Mouse (Mus musculus) brown adipose tissue, adult 24 weeks (tissue): ENCODE measurements at regions not wholly inside any gene's neighbourhood (a gene's known extent, or its start where the extent isn't known, plus 50 kb on each side); places are given as distances from the start of the nearest gene placed in this dataset.
"Not testable (repeated sequence)": the region's sequence is repeated elsewhere in the genome, so short reads cannot be mapped to it uniquely, and the experiment has no call there.

Source experiments
- H3K27ac ChIP-seq: fragments of 200-500 bp; replicated peaks from 2 replicates; pipeline ENCODE4 v1.5.1; 2012; ENCODE audit warnings: low read depth, mild to moderate bottlenecking, low read length
- H3K4me1 ChIP-seq: fragments of 200-500 bp; 2 replicates; pipeline ENCODE4 v1.6.1; 2012; ENCODE audit warnings: low read length, mixed read lengths; ENCODE audit not compliant: control insufficient read depth, insufficient read depth, insufficient read length
- H3K4me3 ChIP-seq: fragments of 200-500 bp; 2 replicates; pipeline ENCODE4 v1.5.1; 2012; ENCODE audit warnings: low read depth, mild to moderate bottlenecking, low read length, moderate library complexity; ENCODE audit not compliant: insufficient read depth

DNA sequence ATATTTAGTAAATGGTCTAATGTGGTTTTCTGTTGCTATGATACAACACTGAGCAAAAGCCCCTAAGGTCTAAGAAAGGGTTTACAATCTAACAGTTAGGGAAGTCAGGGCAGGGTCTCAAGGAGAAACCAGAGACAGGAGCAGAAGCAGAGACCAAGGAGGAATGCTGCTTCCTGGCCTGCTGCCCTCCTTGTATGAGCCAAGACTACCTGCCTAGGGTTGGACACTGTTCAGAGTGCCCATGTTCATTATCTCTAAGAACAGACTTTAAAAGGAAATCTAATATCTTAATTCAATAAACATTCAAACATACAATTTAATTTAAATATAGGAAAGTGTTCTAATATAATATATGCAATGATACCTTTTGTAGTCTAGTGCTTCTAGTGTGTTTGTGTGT is 63.0 kb upstream of the Tmem106b start:
- no peak overlapping the region for H3K27ac ChIP-seq
- no peaks in the 10 kb centered on the region for H3K4me1 ChIP-seq
- no peak overlapping the region for H3K4me3 ChIP-seq

DNA sequence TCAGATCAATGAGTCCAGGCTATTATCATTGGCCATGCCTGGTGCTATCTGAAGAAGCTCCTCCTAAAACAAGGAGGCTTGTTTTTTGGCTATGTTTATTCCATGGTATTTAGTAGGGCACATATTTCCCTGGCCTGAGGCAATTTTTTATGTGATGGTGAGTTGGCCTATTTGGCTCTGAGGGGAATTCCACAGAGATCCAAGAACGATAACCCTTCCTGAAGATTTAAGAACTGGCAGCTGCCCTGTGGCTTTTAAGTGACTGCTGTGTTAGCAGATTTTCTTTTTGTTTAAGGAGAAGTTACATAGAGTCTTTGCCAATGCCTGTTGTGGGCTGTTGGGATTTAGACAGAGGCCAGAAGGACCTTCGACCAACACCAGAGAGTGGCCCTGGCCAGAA is 74.9 kb upstream of the Tmem106b start:
- Histone ChIP-seq H3K4me3 (no peak overlapping the region), H3K27ac (peak overlapping the region; percentile 37; the same call in 1 of the 2 replicates), H3K4me1 (peaks cover 3% of the 10 kb centered on the region; the same call in 1 of the 2 replicates)

DNA sequence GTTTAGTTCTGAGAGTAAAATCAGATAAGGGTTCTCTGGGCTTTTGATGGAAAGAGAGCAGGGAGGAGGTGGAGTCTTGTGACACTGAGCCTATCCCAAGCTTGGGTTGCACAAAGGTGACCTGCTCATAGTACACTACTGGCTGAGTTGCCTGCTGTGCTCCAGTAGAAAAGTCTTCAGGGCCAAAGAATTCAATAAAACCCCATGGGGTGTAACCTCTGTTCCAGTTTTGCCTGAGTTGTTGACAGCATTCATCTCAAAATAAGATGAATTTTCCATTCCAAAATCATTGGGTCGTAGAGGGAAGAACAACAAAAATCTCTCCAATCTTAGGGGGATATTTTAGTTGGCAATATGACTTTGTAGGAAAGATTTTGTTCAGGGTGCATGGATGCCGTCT is 75.8 kb upstream of the Tmem106b start:
- peaks cover 3% of the 10 kb centered on the region; the same call in 1 of the 2 replicates for H3K4me1 ChIP-seq
- no peak overlapping the region for H3K4me3 ChIP-seq
- H3K27ac ChIP-seq: peak overlapping the region; percentile 37

DNA sequence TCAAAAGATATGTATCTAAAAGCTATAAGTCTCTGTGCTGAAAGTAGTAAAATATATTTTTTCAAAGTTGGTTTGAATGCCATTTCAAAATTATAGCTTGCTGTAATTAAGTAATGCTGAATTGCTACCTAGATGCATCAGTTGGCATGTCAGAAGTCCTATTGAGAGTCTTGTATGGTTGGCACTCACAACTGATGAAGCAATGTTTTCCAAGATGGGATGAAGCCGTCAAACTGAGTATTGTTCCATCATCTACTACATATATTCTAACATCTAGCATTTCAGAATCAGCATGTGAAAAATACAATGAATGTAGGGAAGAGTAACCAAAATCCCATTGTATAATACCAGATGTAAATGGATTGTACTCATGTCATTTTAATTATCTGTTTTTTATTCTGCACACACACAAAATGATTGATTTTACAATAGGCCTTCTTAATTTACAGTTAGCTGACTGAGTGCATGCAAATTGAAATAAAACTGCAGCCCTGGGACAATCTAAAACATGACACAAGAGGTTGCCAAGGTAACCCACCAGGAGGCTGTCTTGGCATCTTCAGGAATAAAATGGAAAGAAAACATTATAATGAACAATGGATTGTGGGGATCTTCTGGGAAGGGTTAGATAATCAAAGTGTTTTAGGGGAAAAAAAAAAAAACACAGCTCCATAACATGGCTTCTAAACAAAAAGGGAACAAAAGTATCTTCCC is 92.2 kb upstream of the Tmem106b start:
- H3K4me1 ChIP-seq: no peaks in the 10 kb centered on the region

DNA sequence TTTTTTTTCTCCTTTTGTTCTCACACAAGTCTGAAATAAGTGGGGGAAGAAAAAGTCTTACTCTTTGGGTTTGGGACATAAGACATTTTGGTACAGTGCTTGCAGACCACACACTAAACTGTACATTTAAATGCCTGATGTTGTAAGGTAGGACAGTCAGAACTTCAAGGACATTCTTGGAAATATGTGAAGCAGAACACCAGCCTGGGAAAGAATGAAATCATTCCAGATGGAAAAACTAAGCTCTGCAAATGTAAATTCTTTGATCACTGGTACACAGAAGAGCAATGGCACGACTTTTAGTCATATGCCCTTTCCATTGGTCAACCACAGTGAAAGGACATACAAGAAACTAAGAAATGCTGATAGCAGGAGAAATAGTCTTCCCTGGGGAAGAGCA is 98.0 kb upstream of the Tmem106b start:
- H3K4me3 ChIP-seq: no peak overlapping the region
- H3K27ac ChIP-seq: no peak overlapping the region
- no peaks in the 10 kb centered on the region for H3K4me1 ChIP-seq

More for the DNA sequence above, 92.2 kb upstream of the Tmem106b start:
- Histone ChIP-seq H3K27ac (no peak overlapping the region), H3K4me3 (no peak overlapping the region)

DNA sequence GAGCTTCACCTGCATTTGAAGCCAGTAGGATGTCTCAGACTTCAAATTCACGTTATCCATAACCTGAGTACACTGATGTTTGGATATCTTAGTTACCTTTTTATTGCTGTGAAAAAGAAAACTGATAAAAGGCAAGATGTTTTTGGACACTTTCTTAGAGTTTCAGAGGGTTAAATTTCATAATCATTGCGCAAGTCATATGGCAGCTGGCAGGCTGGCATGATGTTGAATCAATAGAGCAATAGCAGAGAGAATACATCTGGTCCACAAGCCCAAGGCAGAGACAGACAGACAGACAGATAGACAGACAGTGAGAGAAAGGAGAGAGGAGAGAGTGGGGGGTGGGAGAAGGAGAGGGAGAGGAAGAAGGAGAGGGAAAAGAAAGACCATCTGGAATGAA is 102.3 kb upstream of the Tmem106b start:
- Histone ChIP-seq H3K4me1 (no peaks in the 10 kb centered on the region), H3K27ac (no peak overlapping the region), H3K4me3 (no peak overlapping the region)

DNA sequence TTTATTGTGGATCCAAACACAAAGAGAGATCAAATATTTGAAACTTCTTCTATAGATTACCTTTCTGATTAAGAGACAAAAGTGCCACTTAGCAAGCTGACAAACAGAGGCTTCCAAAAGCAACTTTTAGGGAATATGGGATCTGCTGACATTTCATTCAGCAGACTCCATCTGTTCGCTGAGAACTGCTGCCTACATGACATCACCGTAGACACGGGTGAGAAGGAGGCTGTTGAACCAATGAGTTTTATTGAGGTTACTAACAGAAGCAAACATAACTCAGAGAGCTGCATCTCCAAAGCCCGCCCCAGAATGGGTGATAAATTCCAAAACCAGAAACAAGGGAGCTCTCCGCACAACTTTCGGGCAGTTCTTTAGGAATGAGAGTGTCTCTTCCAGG is 111.8 kb upstream of the Tmem106b start:
- Histone ChIP-seq H3K27ac (no peak overlapping the region), H3K4me1 (no peaks in the 10 kb centered on the region), H3K4me3 (no peak overlapping the region)

DNA sequence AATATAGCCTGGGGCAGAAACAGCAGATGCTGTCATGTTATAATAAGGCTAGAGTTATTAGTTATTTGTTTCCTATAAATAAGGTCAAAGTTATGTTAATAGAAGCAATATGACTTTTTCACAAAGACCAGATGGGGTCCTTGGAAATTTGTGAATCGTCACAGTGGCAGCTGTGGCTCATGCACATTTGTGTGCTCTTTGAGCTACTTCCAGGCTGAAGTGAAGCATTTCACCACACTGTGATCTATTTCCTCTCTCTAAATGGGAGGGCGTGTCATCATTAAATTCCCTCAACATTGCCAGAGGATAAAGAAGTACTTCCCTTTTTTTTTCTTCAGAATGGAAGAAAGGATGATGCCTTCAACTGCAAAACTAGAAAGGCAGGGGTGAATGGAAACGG is 157.9 kb upstream of the Tmem106b start:
- Histone ChIP-seq H3K4me3 (no peak overlapping the region), H3K27ac (no peak overlapping the region), H3K4me1 (no peaks in the 10 kb centered on the region)

DNA sequence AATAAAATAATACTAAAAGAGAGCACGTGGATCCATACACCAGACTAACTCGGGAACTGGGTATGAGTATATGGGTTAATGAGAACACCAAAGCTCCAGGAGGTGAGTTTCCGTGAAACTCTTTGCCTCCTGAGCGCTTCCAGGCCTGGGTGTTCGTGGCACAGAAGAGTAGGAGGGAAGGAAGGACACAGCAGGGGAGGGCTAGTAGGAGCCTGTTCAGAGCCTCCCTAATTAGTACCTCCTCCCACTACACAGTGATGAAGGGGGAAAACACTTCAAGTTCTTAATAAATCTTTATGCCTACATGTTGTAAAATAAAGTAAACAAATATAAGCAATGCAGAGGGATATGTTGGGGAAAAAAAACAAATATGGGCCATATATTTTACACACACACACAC is 143.7 kb upstream of the Thsd7a start:
- no peak overlapping the region for H3K4me3 ChIP-seq
- H3K27ac ChIP-seq: no peak overlapping the region
- H3K4me1 ChIP-seq: no peaks in the 10 kb centered on the region

DNA sequence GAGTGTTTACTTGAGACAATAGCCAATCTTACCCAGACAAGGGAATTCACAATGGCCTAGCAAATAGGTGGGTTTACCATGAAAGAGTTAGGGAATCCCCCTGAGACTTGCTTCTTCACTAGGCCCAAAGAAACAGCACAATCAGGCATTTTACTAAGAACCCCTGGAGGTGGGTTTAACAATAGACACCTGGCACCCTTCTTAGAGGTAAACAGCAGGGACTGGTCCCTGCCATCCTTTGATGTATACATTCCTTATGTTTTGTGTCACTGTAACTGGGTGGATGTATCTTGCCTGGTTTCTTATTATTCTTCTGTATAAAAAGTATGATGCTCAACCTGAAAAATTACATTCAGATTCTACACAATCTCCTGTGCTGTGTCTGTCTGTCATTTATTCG is 127.7 kb upstream of the Thsd7a start:
- not testable (repeated sequence) for H3K4me3 ChIP-seq, H3K27ac ChIP-seq, H3K4me1 ChIP-seq

DNA sequence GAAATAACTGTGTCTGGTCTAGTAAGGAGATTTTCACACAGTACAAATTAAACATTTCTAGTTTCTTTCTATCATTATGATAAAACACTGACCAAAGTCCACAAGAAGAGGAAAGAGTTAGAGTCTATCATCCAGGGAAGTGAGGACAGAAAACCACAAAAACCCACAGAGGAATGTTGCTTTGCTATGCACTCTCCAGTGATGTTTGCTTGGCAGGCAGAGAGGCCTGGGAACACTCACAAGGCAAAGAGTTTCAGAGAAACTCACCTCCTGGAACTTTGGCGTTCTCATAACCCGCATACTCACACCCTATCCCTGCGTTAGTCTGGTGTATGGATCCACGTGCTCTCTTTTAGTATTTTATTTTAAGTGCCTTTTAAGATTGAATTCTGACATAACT is 127.2 kb upstream of the Thsd7a start:
- H3K4me1 ChIP-seq: no peaks in the 10 kb centered on the region
- H3K4me3 ChIP-seq: no peak overlapping the region
- H3K27ac ChIP-seq: no peak overlapping the region

DNA sequence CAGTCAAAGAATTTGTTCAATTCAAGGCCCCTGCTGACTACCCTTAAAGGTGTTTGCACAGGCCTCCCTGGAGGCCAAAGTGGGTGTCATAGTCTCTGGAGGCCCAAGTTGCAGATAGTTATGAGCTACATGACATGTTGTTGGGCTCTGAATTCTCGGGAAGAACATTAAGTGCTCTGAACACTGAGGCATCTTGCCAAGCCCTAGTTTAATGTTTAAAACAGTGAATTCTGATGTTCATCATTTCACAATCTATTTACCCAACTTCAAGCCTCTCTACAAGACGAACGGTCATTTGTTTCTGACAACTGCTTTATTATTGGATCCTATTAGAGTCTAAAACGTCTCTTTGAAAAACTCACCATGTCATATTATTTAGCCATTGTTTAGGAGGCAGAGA is 119.0 kb upstream of the Thsd7a start:
- H3K4me3 ChIP-seq: no peak overlapping the region

DNA sequence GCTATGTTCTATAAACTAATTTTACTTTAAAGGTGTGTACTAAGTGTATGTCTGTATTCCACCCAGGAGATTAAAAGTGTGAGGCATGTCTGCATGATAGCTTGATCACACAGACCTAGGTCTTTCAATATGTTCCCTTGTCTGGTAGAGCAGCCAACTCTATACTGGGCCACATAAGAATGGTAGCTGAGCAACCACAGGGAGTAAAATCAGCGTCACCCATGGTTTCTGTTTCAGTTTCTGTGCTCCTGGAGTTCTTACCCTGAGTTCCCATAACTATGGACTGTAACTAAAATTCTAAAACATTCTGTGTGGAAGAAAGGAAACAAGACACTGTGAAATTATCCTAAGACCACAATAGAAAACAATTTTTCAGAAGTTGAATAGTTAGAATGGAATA is 102.8 kb upstream of the Thsd7a start:
- Histone ChIP-seq H3K4me1 (no peaks in the 10 kb centered on the region), H3K27ac (no peak overlapping the region), H3K4me3 (no peak overlapping the region)

More for the DNA sequence above, 119.0 kb upstream of the Thsd7a start:
- no peaks in the 10 kb centered on the region for H3K4me1 ChIP-seq
- no peak overlapping the region for H3K27ac ChIP-seq

DNA sequence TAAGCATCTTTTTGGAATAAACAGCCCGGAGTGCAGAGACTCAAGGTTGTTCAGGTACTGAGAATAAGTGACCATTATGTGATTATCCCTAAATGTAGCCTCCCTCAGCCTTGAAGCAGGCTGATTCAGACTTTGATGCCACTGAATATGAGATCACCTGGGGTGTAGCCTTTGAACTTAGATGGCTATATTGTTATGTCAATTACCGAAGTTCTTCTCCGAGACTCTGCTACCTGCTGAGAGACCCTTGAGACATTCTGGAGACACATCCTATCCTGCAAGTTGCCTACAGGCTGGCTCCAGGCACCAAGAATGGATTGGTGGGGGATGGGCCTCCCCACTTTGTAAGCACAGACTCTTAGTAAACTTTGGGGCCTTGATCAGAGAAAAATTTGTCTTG is 85.9 kb upstream of the Thsd7a start:
- H3K27ac ChIP-seq, H3K4me3 ChIP-seq, H3K4me1 ChIP-seq: not testable (repeated sequence)

DNA sequence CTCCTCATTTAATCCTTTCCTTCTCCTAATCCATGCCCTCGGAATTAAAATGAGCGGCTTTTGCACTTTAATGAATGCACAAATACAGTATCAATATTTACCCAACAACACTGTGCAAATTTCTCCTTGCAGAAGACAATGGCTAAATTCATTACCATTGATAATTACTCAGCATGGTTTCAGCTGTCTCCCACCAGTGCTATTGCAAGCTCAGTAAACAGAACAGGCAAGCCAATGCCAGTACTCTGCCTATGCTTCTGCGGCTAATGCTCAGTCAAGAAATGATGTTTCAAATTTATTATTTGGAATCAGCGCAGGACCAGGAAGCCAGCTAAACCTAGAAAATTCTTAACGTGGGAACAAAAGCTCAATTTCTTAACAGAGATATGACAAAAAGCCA is 84.1 kb upstream of the Thsd7a start:
- Histone ChIP-seq H3K4me1 (no peaks in the 10 kb centered on the region), H3K27ac (no peak overlapping the region), H3K4me3 (no peak overlapping the region)

DNA sequence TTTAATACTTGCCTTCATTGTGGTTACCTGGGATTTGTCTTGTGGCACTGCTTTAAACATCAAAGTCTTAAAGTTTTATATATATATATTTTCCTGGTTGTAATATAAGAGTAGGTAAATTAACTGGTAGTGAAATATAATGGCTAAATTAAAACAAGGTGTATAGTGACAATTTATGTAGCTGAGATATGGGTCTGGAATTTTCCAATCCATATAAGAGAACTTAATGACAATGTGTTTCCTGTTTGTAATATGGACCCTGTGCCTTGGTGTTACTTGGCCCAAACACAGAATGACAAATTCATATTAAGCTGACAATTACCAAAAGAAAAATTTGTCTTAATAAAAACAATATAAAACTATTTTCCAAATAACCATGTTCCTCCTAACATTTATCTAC is 82.7 kb upstream of the Thsd7a start:
- Histone ChIP-seq H3K4me3 (no peak overlapping the region), H3K27ac (no peak overlapping the region), H3K4me1 (no peaks in the 10 kb centered on the region)
